Mouse (Mus musculus): ENCODE data around the gene Orc6. TPM values are rescaled to one million over a fixed set of nuclear protein-coding genes. Genes with fewer than 3 reads are reported as not detected.

The Orc6 gene
- 86.5 and 95.4 TPM in 2 replicates for polyA plus RNA-seq (2012; rRNA removed)

DNA sequence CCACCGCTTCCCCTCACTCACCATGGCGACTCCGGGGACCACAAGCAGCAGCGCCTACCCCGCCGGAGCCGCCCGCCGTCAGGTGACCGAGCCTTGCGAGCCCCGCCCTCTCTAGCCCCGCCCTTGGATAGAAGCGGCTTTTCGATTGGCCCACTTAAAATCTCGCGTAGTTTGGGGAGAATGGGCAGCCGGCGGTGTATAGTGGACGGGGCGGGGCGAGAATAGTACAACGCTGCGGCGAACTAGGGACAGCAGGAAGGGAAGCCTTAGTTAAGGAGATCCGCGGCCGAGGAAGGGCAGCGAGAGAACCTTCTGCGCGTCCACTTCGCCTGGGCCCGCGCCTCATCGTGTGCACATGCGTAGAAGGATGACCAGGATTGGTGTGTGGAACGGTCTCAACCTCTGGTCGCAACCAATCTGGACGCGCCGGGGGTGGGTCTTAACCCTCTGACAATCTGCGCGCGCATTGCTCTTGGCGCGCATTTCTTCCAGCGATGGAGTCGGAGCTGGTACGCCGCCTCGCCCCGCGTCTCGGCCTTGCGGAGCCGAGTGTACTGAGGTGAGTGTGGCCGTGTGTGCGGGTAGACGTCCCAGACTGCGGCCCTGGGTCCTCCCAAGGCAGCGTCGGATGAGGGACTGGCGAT lies at the start of gene Orc6, which contains the start of gene Vps35:
Gene Orc6, plus strand, starts transcription at position 199 of the 644 bp plus-strand sequence.
Gene Vps35, minus strand, starts transcription at position 369 of the 644 bp plus-strand sequence.

Other genes starting within 250 kb of the Orc6 start
- gene Fbxw9, start 239.6 kb upstream of the Orc6 start, polyA plus RNA-seq (2012; rRNA removed): 84.0 and 96.1 TPM in 2 replicates
- 0.70 and 0.73 TPM in 2 replicates for gene Gm5741, start 231.7 kb upstream of the Orc6 start, polyA plus RNA-seq (2012; rRNA removed)
- gene Dhps, start 227.9 kb upstream of the Orc6 start, polyA plus RNA-seq (2012; rRNA removed): 71.7 and 73.4 TPM in 2 replicates
- gene Wdr83os, start 218.9 kb upstream of the Orc6 start, polyA plus RNA-seq (2012; rRNA removed): 105 and 110 TPM in 2 replicates
- 84.9 and 89.1 TPM in 2 replicates for gene Wdr83, start 218.3 kb upstream of the Orc6 start, polyA plus RNA-seq (2012; rRNA removed)
- 20.3 and 26.4 TPM in 2 replicates for gene Man2b1, start 216.4 kb upstream of the Orc6 start, polyA plus RNA-seq (2012; rRNA removed)
- gene Zfp791, start 176.5 kb upstream of the Orc6 start, polyA plus RNA-seq (2012; rRNA removed): 2.5 and 3.0 TPM in 2 replicates
- gene Cks1brt, start 147.7 kb upstream of the Orc6 start, polyA plus RNA-seq (2012; rRNA removed): not detected in 2 replicates
- not detected in 2 replicates for gene Olfr371, start 73.6 kb upstream of the Orc6 start, polyA plus RNA-seq (2012; rRNA removed)
- 72.3 and 82.1 TPM in 2 replicates for gene Vps35, start 170 bp downstream of the Orc6 start, polyA plus RNA-seq (2012; rRNA removed)
- 0.33 and 0.49 TPM in 2 replicates for gene Mylk3, start 86.7 kb downstream of the Orc6 start, polyA plus RNA-seq (2012; rRNA removed)
- gene 4921524J17Rik, start 133.2 kb downstream of the Orc6 start, polyA plus RNA-seq (2012; rRNA removed): 21.8 and 28.0 TPM in 2 replicates
- 27.4 and 28.0 TPM in 2 replicates for gene Gpt2, start 192.9 kb downstream of the Orc6 start, polyA plus RNA-seq (2012; rRNA removed)

All from central nervous system, embryonic 14 days (tissue).